Mouse (Mus musculus): ENCODE results near the gene Mybpc3. TPM values are rescaled to one million over a fixed set of nuclear protein-coding genes. Genes with fewer than 3 reads are reported as not detected.

The Mybpc3 gene
- polyA plus RNA-seq, 1 experiment from 2014 or later = not detected

GRCm38 (mm10) chr2:91157002-91157752, 39.2 kb downstream of the Mybpc3 start:
- ChIA-PET CTCF (interaction anchor here (0.8 kb wide), 1 partner anchor 16 kb away, joined by 3 read pairs; no protein-coding TSS in a partner anchor), POLR2A (no interaction called here)
- ATAC-seq (no peak), DNase-seq (ENCODE audit: low read depth, low spot score) (peak; percentile 4)
- in situ Hi-C loops (cut with MboI; ENCODE audit: low pct_unique_long_range_greater_than_20kb) = no loop called here
- no peaks in the 10 kb centered on the region for H3K27me3 ChIP-seq
- TF ChIP-seq CTCF (IDR thresholded peaks at IDR 0.05) = no peak

- ATAC-seq = no peak
- CTCF ChIA-PET = interaction anchor here (1.5 kb wide), 1 partner anchor 45 kb away, joined by 5 read pairs; no protein-coding TSS in a partner anchor
- POLR2A ChIA-PET = no interaction called here
- TF ChIP-seq CTCF (IDR thresholded peaks at IDR 0.05) = no peak
- DNase-seq (ENCODE audit: low read depth, low spot score) = no peak
- in situ Hi-C loops (cut with MboI; ENCODE audit: low pct_unique_long_range_greater_than_20kb) = no loop called here
- no peaks in the 10 kb centered on the region for H3K27me3 ChIP-seq
Measured at GRCm38 (mm10) chr2:91160591-91160990, 42.6 kb downstream of the Mybpc3 start.

GRCm38 (mm10) chr2:91162952-91163351, 45.0 kb downstream of the Mybpc3 start:
- H3K27me3 ChIP-seq = no peaks in the 10 kb centered on the region
- in situ Hi-C loops (cut with MboI; ENCODE audit: low pct_unique_long_range_greater_than_20kb) = no loop called here
- CTCF ChIA-PET = no interaction called here

GRCm38 (mm10) chr2:91163532-91163931, 45.6 kb downstream of the Mybpc3 start:
- no peak for ATAC-seq
- DNase-seq (ENCODE audit: low read depth, low spot score) = no peak
- ChIA-PET POLR2A (no interaction called here), CTCF (no interaction called here)
- no peak for TF ChIP-seq CTCF (IDR thresholded peaks at IDR 0.05)
- in situ Hi-C loops (cut with MboI; ENCODE audit: low pct_unique_long_range_greater_than_20kb) = no loop called here
- no peaks in the 10 kb centered on the region for H3K27me3 ChIP-seq

More at GRCm38 (mm10) chr2:91162952-91163351, 45.0 kb downstream of the Mybpc3 start:
- no peak for TF ChIP-seq CTCF (IDR thresholded peaks at IDR 0.05)
- POLR2A ChIA-PET = no interaction called here
- DNase-seq (ENCODE audit: low read depth, low spot score) (no peak), ATAC-seq (no peak)

- H3K27me3 ChIP-seq = no peaks in the 10 kb centered on the region
- DNase-seq (ENCODE audit: low read depth, low spot score) (no peak), ATAC-seq (no peak)
- no peak for TF ChIP-seq CTCF (IDR thresholded peaks at IDR 0.05)
- ChIA-PET POLR2A (no interaction called here), CTCF (no interaction called here)
- in situ Hi-C loops (cut with MboI; ENCODE audit: low pct_unique_long_range_greater_than_20kb) = no loop called here
Measured at GRCm38 (mm10) chr2:91164991-91165390, 47.0 kb downstream of the Mybpc3 start.

GRCm38 (mm10) chr2:91167629-91168028, 49.7 kb downstream of the Mybpc3 start:
- DNase-seq (ENCODE audit: low read depth, low spot score) (no peak), ATAC-seq (no peak)
- no peaks in the 10 kb centered on the region for H3K27me3 ChIP-seq
- CTCF ChIA-PET = no interaction called here
- TF ChIP-seq CTCF (IDR thresholded peaks at IDR 0.05) = no peak
- POLR2A ChIA-PET = no interaction called here
- in situ Hi-C loops (cut with MboI; ENCODE audit: low pct_unique_long_range_greater_than_20kb) = no loop called here

GRCm38 (mm10) chr2:91169587-91170322, 51.8 kb downstream of the Mybpc3 start:
- in situ Hi-C loops (cut with MboI; ENCODE audit: low pct_unique_long_range_greater_than_20kb) = no loop called here
- DNase-seq (ENCODE audit: low read depth, low spot score) (no peak), ATAC-seq (no peak)
- POLR2A ChIA-PET = no interaction called here
- CTCF ChIA-PET = no interaction called here
- H3K27me3 ChIP-seq = no peaks in the 10 kb centered on the region
- TF ChIP-seq CTCF (IDR thresholded peaks at IDR 0.05) = no peak

- ChIA-PET CTCF (no interaction called here), POLR2A (no interaction called here)
- no peaks in the 10 kb centered on the region for H3K27me3 ChIP-seq
- ATAC-seq = no peak
- DNase-seq (ENCODE audit: low read depth, low spot score) = no peak
- TF ChIP-seq CTCF (IDR thresholded peaks at IDR 0.05) = no peak
- in situ Hi-C loops (cut with MboI; ENCODE audit: low pct_unique_long_range_greater_than_20kb) = no loop called here
Measured at GRCm38 (mm10) chr2:91175490-91175889, 57.5 kb downstream of the Mybpc3 start.

- TF ChIP-seq CTCF (IDR thresholded peaks at IDR 0.05) = no peak
- no peak for ATAC-seq
- ChIA-PET POLR2A (no interaction called here), CTCF (no interaction called here)
- DNase-seq (ENCODE audit: low read depth, low spot score) = no peak
- H3K27me3 ChIP-seq = no peaks in the 10 kb centered on the region
- in situ Hi-C loops (cut with MboI; ENCODE audit: low pct_unique_long_range_greater_than_20kb) = no loop called here
Measured at GRCm38 (mm10) chr2:91176234-91176633, 58.3 kb downstream of the Mybpc3 start.

GRCm38 (mm10) chr2:91179825-91180224, 61.9 kb downstream of the Mybpc3 start:
- CTCF ChIA-PET = interaction anchor here (1.1 to 1.3 kb wide), 2 partner anchors 26 to 65 kb away, joined by 3 read pairs; no protein-coding TSS in a partner anchor
- DNase-seq (ENCODE audit: low read depth, low spot score) = no peak
- no peak for TF ChIP-seq CTCF (IDR thresholded peaks at IDR 0.05)
- no peak for ATAC-seq
- no peaks in the 10 kb centered on the region for H3K27me3 ChIP-seq
- in situ Hi-C loops (cut with MboI; ENCODE audit: low pct_unique_long_range_greater_than_20kb) = no loop called here
- POLR2A ChIA-PET = no interaction called here

GRCm38 (mm10) chr2:91180706-91181105, 62.8 kb downstream of the Mybpc3 start:
- ChIA-PET POLR2A (no interaction called here), CTCF (no interaction called here)

More at GRCm38 (mm10) chr2:91180706-91181105, 62.8 kb downstream of the Mybpc3 start:
- no peaks in the 10 kb centered on the region for H3K27me3 ChIP-seq
- DNase-seq (ENCODE audit: low read depth, low spot score) = no peak
- TF ChIP-seq CTCF (IDR thresholded peaks at IDR 0.05) = no peak
- ATAC-seq = no peak
- in situ Hi-C loops (cut with MboI; ENCODE audit: low pct_unique_long_range_greater_than_20kb) = no loop called here
